Mouse (Mus musculus) neural tube, embryonic 10.5 days (tissue): ENCODE measurements around the gene Slc44a5.

Source experiments
- DNase-seq: peaks from one replicate; pipeline ENCODE4 v3.0.0-alpha.2; 2017; ENCODE audit warnings: low spot score; ENCODE audit errors: extremely low spot score

The Slc44a5 gene

GRCm38 (mm10) chr3:154165882-154166281, 192.6 kb downstream of the Slc44a5 start:
- DNase-seq = no peak

GRCm38 (mm10) chr3:154171881-154172592, 198.8 kb downstream of the Slc44a5 start:
- DNase-seq = no peak

- DNase-seq = no peak
These were observed 199.3 kb downstream of the Slc44a5 start for GRCm38 (mm10) chr3:154172593-154172965.

- no peak for DNase-seq
These were observed 200.3 kb downstream of the Slc44a5 start for GRCm38 (mm10) chr3:154173556-154173955.

GRCm38 (mm10) chr3:154174031-154174430, 200.8 kb downstream of the Slc44a5 start:
- DNase-seq = no peak

- no peak for DNase-seq
These were observed 201.5 kb downstream of the Slc44a5 start for GRCm38 (mm10) chr3:154174766-154175165.

GRCm38 (mm10) chr3:154177665-154178305, 204.5 kb downstream of the Slc44a5 start:
- peak; percentile 12 for DNase-seq

GRCm38 (mm10) chr3:154179423-154179920, 206.2 kb downstream of the Slc44a5 start:
- DNase-seq = peak; percentile 9

GRCm38 (mm10) chr3:154182987-154183386, 209.8 kb downstream of the Slc44a5 start:
- peak; percentile 10 for DNase-seq

- peak; percentile 6 for DNase-seq
These were observed 210.7 kb downstream of the Slc44a5 start for GRCm38 (mm10) chr3:154183957-154184356.

GRCm38 (mm10) chr3:154188668-154189067, 215.4 kb downstream of the Slc44a5 start:
- no peak for DNase-seq

GRCm38 (mm10) chr3:154192328-154193030, 219.2 kb downstream of the Slc44a5 start:
- peak; percentile 27 for DNase-seq

GRCm38 (mm10) chr3:154193189-154193840, 220.1 kb downstream of the Slc44a5 start:
- DNase-seq = no peak

- DNase-seq = no peak
These were observed 227.2 kb downstream of the Slc44a5 start for GRCm38 (mm10) chr3:154200422-154200828.

- no peak for DNase-seq
These were observed 228.6 kb downstream of the Slc44a5 start for GRCm38 (mm10) chr3:154201796-154202195.

GRCm38 (mm10) chr3:154202383-154202782, 229.1 kb downstream of the Slc44a5 start:
- DNase-seq = no peak

- DNase-seq = no peak
These were observed 235.2 kb downstream of the Slc44a5 start for GRCm38 (mm10) chr3:154208479-154208878.

GRCm38 (mm10) chr3:154209201-154209754, 236.0 kb downstream of the Slc44a5 start:
- DNase-seq = no peak

GRCm38 (mm10) chr3:154209776-154210430, 236.7 kb downstream of the Slc44a5 start:
- DNase-seq = no peak

- no peak for DNase-seq
These were observed 237.3 kb downstream of the Slc44a5 start for GRCm38 (mm10) chr3:154210431-154211055.
